Mouse (Mus musculus) G1E (cell line): Measurements from ENCODE around the gene Fhit.

Experiments used
- CTCF ChIP-seq: IDR thresholded peaks from 2 replicates; pipeline ENCODE4 v1.5.1; 2012; ENCODE audit warnings: low read depth, low read length, inconsistent platforms, mixed read lengths
- GATA1 ChIP-seq: IDR thresholded peaks from 2 replicates; pipeline ENCODE4 v1.6.1; 2012; ENCODE audit warnings: borderline replicate concordance, low read length, inconsistent platforms, mixed read lengths
- POLR2AphosphoS5 ChIP-seq: IDR thresholded peaks from 2 replicates; pipeline ENCODE4 v1.6.1; 2012; ENCODE audit warnings: low read depth, low read length, inconsistent platforms; ENCODE audit not compliant: insufficient replicate concordance
- TAL1 ChIP-seq: conservative IDR thresholded peaks from 2 replicates; pipeline ENCODE4 v1.6.1; 2012; ENCODE audit warnings: low read depth, low read length, inconsistent platforms, mixed read lengths

- no peak for TF ChIP-seq CTCF
- no peak for TF ChIP-seq POLR2AphosphoS5
- TF ChIP-seq GATA1: no peak
- no peak for TF ChIP-seq TAL1
Measured at GRCm38 (mm10) chr14:10679638-10680037, 482.2 kb downstream of the Fhit start.
